Mouse (Mus musculus) brain, embryonic 14.5 days (tissue): ENCODE data around the gene Mob2.

Source experiments
- CTCF ChIP-seq: fragments of 200-500 bp; IDR thresholded peaks from 2 replicates; pipeline ENCODE4 v1.5.1; 2012; ENCODE audit warnings: inconsistent platforms, mild to moderate bottlenecking, moderate library complexity, borderline replicate concordance; ENCODE audit not compliant: insufficient read depth, insufficient read length; ENCODE audit errors: extremely low read depth
- POLR2A ChIP-seq: fragments of 200-500 bp; IDR thresholded peaks from 2 replicates; pipeline ENCODE4 v1.6.1; 2012; ENCODE audit warnings: mild to moderate bottlenecking, inconsistent platforms, borderline replicate concordance; ENCODE audit not compliant: poor library complexity, insufficient read depth, insufficient read length, severe bottlenecking; ENCODE audit errors: extremely low read depth

- TF ChIP-seq CTCF (no peak), POLR2A (no peak)
These were observed 3.7 kb downstream of the Mob2 start for GRCm38 (mm10) chr7:142057121-142057520.
